ENCODE assay signal across 9 mouse cellular contexts in genomic region chr4:117645031-117645435, GRCm38 (mm10). TPM values are rescaled to one million over a fixed set of nuclear protein-coding genes. Genes with fewer than 3 reads are reported as not detected.
DNase-seq lines count a peak whose midpoint lies in the region; ATAC-seq lines count a peak whose summit lies in the region.
"Had no signal": no experiment of that assay in that cellular context is flagged by ENCODE, and none has a peak within 500 bp of the region (broad histone marks: within the 10 kb centered on the region; RNA-seq: fewer than 3 reads in every experiment).

No protein-coding gene starts in this region.

- no peak for DNase-seq in heart, postnatal 4 days
- peak; percentile 93 for DNase-seq in cerebellum, adult 11-12 months
- no peak for DNase-seq in B cell, adult 2 months

- H3K9ac ChIP-seq in heart, embryonic 13.5 days: peak overlapping the region; percentile 14; the same call in 1 of the 2 replicates
- no peak overlapping the region; the same call in 1 of the 2 replicates for H3K9ac ChIP-seq in forebrain, embryonic 15.5 days (replicated peaks)
- peak overlapping the region; percentile 41 for H3K9ac ChIP-seq in midbrain, embryonic 12.5 days (replicated peaks)

- H3K36me3 ChIP-seq in heart, embryonic 13.5 days: peaks cover 32% of the 10 kb centered on the region
- H3K36me3 ChIP-seq in forebrain, embryonic 15.5 days: no peaks in the 10 kb centered on the region
- H3K36me3 ChIP-seq in midbrain, embryonic 12.5 days: no peaks in the 10 kb centered on the region

- H3K4me3 ChIP-seq in heart, embryonic 13.5 days: no peak overlapping the region
- H3K4me3 ChIP-seq in forebrain, embryonic 15.5 days: no peak overlapping the region
- H3K4me3 ChIP-seq in midbrain, embryonic 12.5 days: no peak overlapping the region

- no peaks in the 10 kb centered on the region for H3K9me3 ChIP-seq in heart, embryonic 13.5 days
- no peaks in the 10 kb centered on the region for H3K9me3 ChIP-seq in forebrain, embryonic 15.5 days
- H3K9me3 ChIP-seq in midbrain, embryonic 12.5 days: no peaks in the 10 kb centered on the region

- H3K4me1 ChIP-seq in heart, embryonic 13.5 days: peaks cover 28% of the 10 kb centered on the region
- H3K4me1 ChIP-seq in forebrain, embryonic 15.5 days: peaks cover 39% of the 10 kb centered on the region
- H3K4me1 ChIP-seq in midbrain, embryonic 12.5 days: peaks cover 64% of the 10 kb centered on the region

- no peaks in the 10 kb centered on the region for H3K27me3 ChIP-seq in heart, embryonic 13.5 days (replicated peaks)
- H3K27me3 ChIP-seq in forebrain, embryonic 15.5 days: no peaks in the 10 kb centered on the region
- H3K27me3 ChIP-seq in midbrain, embryonic 12.5 days: peaks cover 27% of the 10 kb centered on the region
- H3K27me3 ChIP-seq: CH12.LX had no signal

- ATAC-seq in heart, embryonic 13.5 days (ENCODE audit: extremely low read depth, insufficient number of reproducible peaks, low FRiP score, low TSS enrichment): no peak
- ATAC-seq in forebrain, embryonic 15.5 days (replicated peaks): peak; percentile 89
- peak; percentile 85 for ATAC-seq in midbrain, embryonic 12.5 days (ENCODE audit: low FRiP score, low read depth)
- no peak for ATAC-seq in inflammation-experienced regulatory T-cells, adult 6 months
- ATAC-seq in CD4-positive, CD25-positive, alpha-beta regulatory T cell, adult 4 months: no peak

- no peak overlapping the region for H3K27ac ChIP-seq in heart, embryonic 13.5 days (replicated peaks)
- H3K27ac ChIP-seq in forebrain, embryonic 15.5 days (replicated peaks): peak overlapping the region; percentile 74
- H3K27ac ChIP-seq in midbrain, embryonic 12.5 days (replicated peaks): peak overlapping the region; percentile 93

- 53% methylated on average over 22 of the region's 22 CpGs for WGBS in heart, embryonic 13.5 days
- 10% methylated on average over 22 of the region's 22 CpGs for WGBS in forebrain, embryonic 15.5 days
- WGBS in midbrain, embryonic 12.5 days: 12% methylated on average over 22 of the region's 22 CpGs

- H3K4me2 ChIP-seq in heart, embryonic 13.5 days: 0 out of 2 replicates have a peak overlapping the region, but pooled peaks have one; percentile 13
- H3K4me2 ChIP-seq in forebrain, embryonic 15.5 days (replicated peaks): peak overlapping the region; percentile 34
- peak overlapping the region; percentile 40 for H3K4me2 ChIP-seq in midbrain, embryonic 12.5 days (replicated peaks)

RNA-seq across cellular contexts. Expression of gene Dmap1, which starts 37.0 kb away (rescaled TPM):
- 42.1 and 42.3 TPM in 2 replicates for polyA plus RNA-seq in heart, embryonic 13.5 days (2015; fragmentation: Nextera tagmentation; extraction: Ambion mirVana)
- 10 to 100 TPM; 29.1 to 29.4 TPM for total RNA-seq in heart, postnatal 4 days (2021)
- 78.7 and 81.2 TPM in 2 replicates for polyA plus RNA-seq in forebrain, embryonic 15.5 days (2015; fragmentation: Nextera tagmentation; extraction: Ambion mirVana)
- polyA plus RNA-seq in midbrain, embryonic 12.5 days (2016; fragmentation: Nextera tagmentation; extraction: Ambion mirVana): 67.5 and 72.1 TPM in 2 replicates
- 10 to 100 TPM; 19.5 to 27.7 (median 21.6) TPM for polyA plus RNA-seq in inflammation-experienced regulatory T-cells, adult 6 months (2017; shearing (Covaris generic))
- 10 to 100 TPM; 25.0 to 31.5 TPM for polyA plus RNA-seq in CD4-positive, CD25-positive, alpha-beta regulatory T cell, adult 4 months (2017; shearing (Covaris generic))

Comparison
In these comparisons a context has a peak if more than half of its experiments do, and no peak if none do; other contexts are left out.
1. ATAC-seq: peak in forebrain, embryonic 15.5 days (single experiment) and midbrain, embryonic 12.5 days (single experiment); none in heart, embryonic 13.5 days (single experiment), inflammation-experienced regulatory T-cells, adult 6 months (single experiment) and CD4-positive, CD25-positive, alpha-beta regulatory T cell, adult 4 months (single experiment).
2. Peak in every context shown above with its lines, with median percentiles within 50 percentile points of each other: H3K4me2 ChIP-seq.